Mouse (Mus musculus) regulatory T cell (primary cell): ENCODE data around the gene Myl6b.

ENCODE experiments used
- in situ Hi-C: fragments of 300-600 bp; cut with MboI, MseI; formaldehyde crosslinking; loops from one replicate; pipeline ENCODE4 v1.15.1; 2025; ENCODE audit warnings: high pct_unique_total_duplicates

The Myl6b gene

GRCm38 (mm10) chr10:128498590-128498989, at the start of gene Myl6b:
TSS of gene Myl6b (minus strand) at chr10:128498685.
- in situ Hi-C loops = loop anchor here (10.0 kb wide), 1 partner anchor 824 kb away; no protein-coding TSS in a partner anchor

DNA sequence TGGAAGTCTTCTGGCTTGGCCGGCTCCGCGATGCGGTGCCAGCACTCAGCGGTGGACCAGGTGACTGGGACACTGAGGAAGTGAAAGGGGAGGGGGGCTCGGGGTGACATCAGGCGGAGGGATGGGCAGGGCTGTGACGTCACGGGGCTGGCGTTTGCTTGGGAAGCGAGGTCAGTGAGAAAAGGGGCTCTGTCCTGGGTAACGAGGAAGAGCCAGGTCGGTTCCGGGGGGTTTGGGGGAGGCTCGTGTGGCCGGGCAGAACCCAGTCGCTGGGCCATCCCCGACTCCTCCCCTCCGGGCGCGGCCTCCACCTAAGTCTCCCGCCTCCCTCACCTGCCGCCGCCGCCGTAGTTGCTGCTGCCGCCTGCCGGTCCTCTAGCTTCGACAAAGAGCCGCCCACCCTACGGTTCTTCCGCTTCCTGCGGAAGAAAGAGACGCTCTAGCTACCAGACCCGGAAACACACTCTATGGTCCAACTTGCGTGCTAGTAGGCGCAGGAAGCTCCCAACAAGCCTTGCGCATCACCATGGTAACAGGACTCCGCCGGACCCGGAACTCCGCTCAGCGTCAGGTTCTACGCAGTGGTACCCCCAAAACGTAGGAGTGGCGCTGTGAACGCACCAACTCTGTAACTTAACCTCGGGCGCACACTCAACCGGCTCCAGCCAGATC, 49.0 kb upstream of the Myl6b start, which contains the start of gene Zc3h10:
TSS of gene Zc3h10 (minus strand) at position 414 of the 672 bp plus-strand sequence.
- in situ Hi-C loops = loop anchor here (10.0 kb wide), 1 partner anchor 1233 kb away; the partner anchor contains the start of gene Mars

GRCm38 (mm10) chr10:128546787-128547186, 48.3 kb upstream of the Myl6b start:
- in situ Hi-C loops = loop anchor here (10.0 kb wide), 1 partner anchor 1232 kb away; the partner anchor contains the start of gene Mars

GRCm38 (mm10) chr10:128546361-128546760, 47.9 kb upstream of the Myl6b start:
- in situ Hi-C loops = loop anchor here (10.0 kb wide), 1 partner anchor 1232 kb away; the partner anchor contains the start of gene Mars

GRCm38 (mm10) chr10:128545570-128545898, 47.0 kb upstream of the Myl6b start:
- in situ Hi-C loops = loop anchor here (10.0 kb wide), 1 partner anchor 1231 kb away; the partner anchor contains the start of gene Mars

- in situ Hi-C loops = loop anchor here (10.0 kb wide), 1 partner anchor 1230 kb away; the partner anchor contains the start of gene Mars
Observed at GRCm38 (mm10) chr10:128544674-128545569, 46.4 kb upstream of the Myl6b start.

DNA sequence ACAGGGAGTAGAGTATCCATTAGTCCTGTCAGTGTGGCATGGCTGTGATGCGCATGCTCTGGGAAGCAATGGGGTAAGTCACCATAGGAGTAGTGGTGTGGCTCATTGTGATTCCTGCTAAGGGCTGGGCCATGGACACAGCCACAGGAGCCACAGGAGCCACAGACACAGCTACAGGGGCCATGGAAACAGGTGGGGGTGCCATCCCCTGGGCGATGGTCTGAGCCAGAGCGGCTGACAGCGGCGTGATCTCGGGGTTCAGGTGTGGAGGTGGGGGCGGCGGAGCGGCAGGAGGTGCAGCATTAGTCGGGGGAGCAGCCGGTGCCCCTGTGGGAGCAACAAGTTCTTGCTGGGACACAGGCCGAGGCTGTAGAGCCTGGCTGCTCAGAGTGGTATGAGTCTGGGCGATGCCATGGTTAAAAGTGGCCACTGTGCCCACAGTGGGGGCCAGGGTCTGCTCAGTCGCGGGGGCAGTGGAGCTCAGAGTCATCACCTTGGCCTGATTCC, 45.7 kb upstream of the Myl6b start:
- in situ Hi-C loops = loop anchor here (10.0 kb wide), 1 partner anchor 1229 kb away; the partner anchor contains the start of gene Mars

GRCm38 (mm10) chr10:128543100-128543499, 44.6 kb upstream of the Myl6b start:
- in situ Hi-C loops = loop anchor here (10.0 kb wide), 1 partner anchor 1228 kb away; the partner anchor contains the start of gene Mars

- in situ Hi-C loops = no loop called here
Observed at GRCm38 (mm10) chr10:128538340-128538870, 39.9 kb upstream of the Myl6b start.

DNA sequence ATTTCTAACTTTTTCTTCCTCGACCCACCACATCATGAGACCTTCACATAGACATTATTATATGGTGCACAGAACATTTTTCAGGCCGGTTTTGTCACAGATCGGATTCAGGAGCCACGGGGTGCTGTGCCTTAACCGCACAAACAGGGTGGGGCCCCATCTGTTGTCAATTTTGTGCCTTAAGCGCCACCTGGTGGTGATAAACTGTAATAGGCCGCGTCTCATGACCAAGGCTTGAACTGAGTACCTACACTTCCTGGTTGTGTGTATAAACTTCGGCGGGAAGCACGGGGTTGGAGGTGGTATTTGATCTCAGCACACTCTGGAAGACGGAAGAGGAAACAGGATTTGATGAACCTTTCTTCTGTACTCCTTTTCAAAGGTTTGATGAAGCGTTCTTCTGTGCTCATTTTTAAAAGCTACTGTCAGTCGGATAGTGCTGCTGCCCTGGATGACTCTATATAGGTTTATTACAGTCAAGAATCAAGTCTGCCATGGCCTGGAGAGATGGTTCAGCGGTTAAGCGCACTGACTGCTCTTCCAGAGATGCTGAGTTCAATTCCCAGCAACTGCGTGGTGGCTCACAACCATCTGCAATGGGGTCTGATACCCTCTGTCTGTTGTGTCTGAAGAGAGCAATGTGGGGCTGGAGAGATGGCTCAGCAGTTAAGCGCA, 37.9 kb upstream of the Myl6b start:
- in situ Hi-C loops = no loop called here

DNA sequence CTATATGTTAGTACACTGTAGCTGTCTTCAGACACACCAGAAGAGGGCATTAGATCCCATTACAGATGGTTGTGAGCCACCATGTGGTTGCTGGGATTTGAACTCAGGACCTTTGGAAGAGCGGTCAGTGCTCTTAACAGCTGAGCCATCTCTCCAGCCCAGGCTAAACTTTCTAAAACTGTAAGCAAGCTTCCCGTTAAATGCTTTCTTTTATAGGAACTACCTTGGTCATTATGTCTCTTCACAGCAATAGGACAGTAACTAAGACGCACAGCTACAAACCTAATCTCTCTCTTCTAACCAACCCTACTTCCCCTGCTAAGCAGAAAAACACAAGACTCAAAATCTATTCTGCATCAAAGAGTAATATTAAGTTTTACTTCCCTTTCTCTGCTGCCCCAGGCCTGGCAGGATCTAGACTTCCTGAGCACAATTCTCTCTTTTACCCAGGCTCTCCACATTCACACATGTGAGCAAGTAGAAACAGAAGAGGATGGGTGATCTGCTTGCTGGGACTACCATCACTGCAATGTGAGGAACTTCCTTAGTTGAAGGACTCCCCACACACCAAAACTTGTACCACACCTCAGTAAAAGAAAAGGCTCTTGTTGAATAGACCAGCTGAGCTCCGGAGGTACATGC, 37.3 kb upstream of the Myl6b start:
- in situ Hi-C loops = no loop called here

GRCm38 (mm10) chr10:128535206-128535605, 36.7 kb upstream of the Myl6b start:
- in situ Hi-C loops = no loop called here

DNA sequence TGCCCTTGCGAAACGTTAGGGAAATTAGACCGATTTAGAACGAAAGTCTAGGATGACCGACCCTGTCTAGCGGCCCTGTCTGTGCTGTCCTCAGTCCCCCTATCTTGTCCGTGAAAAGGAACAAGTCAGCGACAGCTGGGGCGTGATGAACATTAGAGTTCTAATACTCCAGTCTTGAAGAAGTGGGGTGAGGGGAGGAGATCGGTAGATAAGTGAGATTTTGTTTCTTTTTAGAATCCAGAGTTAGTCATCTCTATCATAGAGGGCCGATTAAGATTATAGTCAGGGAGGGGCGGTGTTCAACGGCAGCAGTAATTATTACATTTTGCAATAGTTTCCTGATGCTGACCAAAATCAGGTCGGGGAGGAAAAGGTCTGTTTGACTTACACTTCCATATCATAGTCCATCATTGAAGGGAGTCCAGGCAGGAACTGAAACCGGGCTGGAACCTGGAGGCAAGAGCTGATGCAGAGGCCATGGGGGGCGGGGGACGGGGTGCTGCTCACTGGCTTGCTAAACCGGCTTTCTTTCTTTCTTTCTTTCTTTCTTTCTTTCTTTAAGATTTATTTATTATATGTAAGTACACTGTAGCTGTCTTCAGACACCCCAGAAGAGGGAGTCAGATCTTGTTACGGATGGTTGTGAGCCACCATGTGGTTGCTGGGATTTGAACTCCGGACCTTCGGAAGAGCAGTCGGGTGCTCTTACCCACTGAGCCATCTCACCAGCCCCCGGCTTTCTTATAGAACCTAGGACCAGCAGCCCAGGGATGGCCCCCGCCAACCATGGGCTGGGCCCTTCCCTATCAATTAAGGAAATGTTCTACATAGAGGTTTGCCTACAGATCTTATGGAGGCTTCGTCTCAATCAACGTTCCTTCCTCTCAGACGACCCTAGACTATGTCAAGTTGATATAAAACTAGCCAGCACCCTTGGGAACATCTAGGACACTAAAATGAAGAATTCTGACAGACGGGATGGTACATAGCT, 28.2 kb upstream of the Myl6b start:
- in situ Hi-C loops = no loop called here

DNA sequence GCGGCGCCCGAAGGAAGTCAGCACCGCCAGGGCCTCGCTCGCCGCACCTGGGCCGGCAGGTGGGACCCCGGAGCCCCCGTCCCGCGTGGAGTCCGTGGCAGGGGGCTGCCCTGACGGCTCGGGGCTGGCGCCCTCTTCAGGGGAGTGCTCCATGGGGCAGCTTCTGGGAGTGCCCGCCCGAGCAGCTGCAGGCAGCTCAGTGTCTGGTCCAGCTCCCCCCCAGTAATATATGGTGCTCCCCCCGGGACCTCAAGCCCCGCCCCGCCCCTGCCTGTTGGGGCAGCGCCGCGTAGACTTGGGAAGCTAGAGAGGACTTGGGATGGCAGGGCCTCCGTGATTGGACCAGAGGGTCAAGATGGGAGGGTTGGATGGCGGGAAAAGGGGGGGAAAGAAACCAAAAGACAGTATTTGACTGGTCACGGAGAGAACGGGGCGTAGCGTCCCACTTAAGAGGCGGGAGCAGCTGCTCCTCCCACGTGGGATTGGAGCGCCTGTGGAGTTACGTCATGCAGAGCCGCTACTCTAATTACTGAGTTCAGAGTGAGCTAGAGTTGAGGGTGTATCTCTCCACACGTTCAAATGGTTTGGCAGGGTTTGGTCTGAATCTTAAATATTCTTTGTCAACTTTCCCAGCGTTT, 27.3 kb upstream of the Myl6b start, which contains the start of gene Esyt1:
TSS of gene Esyt1 (minus strand) at position 201 of the 638 bp plus-strand sequence.
- in situ Hi-C loops = no loop called here

DNA sequence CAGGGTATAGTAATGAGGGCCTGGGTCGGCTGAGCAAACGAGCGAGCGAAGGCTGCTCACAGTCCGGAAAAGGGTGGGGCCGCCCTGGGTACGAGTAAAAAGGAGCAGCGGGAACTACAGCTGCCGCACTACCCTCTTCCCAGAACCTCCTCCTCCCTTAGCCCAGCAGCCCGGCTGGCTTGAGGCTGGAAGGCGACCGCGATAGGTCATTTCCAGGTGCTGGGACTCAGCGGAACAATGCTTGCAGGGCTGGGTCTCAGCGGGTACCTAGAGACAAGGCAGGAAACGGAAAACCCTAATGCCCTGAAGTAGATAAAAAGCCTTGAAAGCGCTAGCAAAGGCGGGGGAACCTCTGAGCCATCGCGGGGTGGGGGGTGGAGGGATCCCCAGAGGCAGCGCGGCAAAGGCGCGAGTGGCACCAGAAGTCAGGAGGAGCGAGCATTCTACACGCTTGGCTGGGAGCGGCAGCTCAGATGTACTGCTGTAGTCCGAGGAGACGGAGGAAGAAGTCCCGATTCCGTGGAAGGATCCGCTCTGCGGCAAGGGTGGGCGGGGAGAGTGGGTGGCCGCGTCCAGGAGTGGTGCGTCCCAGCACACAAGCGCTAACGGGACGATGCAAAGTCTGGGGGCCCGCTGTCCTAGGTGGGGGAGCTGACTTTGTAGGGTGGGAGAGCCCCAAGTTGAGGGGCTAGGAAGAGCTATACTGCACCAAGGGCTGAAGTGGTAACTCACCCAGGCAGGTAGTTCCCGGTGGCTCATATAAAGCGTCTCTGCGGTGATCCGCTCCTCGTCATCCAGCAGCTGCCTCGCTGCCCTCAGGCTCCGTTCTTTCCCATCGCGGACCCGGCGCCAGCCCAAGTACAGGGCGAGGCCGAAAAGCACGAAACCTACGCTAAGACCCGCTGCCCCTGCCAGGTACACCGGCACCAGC, 26.5 kb upstream of the Myl6b start:
- in situ Hi-C loops = no loop called here

DNA sequence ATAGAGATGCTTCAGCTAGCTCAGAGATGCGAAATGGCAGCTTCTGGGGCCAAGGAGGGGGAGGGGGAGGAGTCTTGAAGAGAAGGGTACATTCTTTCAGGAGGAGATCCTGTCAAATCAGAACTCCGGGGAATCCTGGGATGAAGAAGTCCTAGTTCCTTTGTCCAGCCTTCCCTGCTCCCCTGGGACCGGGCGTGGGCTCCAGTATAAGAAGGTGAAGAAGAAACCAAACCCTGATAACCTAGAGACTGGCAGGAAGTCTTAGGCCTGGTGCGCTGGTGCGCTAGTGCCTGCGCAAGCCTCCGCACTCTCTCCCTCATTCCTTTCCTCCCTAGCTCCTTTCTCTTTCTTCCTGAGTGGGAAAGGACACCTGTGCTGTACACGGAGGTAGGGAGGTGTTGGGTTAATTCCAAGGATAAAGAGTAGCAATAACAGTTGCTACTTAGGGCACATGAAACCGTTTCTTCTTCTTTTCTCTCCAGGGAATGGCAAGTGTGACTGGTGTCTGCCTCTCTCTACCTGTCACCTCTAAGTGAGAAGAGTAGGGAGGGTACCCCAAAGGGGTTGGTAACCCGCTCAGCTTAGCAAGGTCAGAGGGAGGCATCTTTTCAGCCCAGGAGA, 25.7 kb upstream of the Myl6b start:
- in situ Hi-C loops = no loop called here

GRCm38 (mm10) chr10:128522351-128522750, 23.9 kb upstream of the Myl6b start:
- in situ Hi-C loops = no loop called here
